Mouse (Mus musculus) thymus, adult 2 months (tissue): ENCODE results near the gene Zw10.

Experiments
- CTCF ChIP-seq: fragments of 200-500 bp; IDR thresholded peaks from 2 replicates; pipeline ENCODE4 v1.5.1; 2012; ENCODE audit warnings: mild to moderate bottlenecking, control low read depth, low read length, moderate library complexity, borderline replicate concordance; ENCODE audit not compliant: control insufficient read depth, poor library complexity, insufficient read depth; ENCODE audit errors: extremely low read depth
- POLR2A ChIP-seq: fragments of 200-500 bp; IDR thresholded peaks from 2 replicates; pipeline ENCODE4 v1.6.1; 2012; ENCODE audit warnings: mild to moderate bottlenecking, low read length, control low read depth, moderate library complexity; ENCODE audit not compliant: control insufficient read depth, poor library complexity, insufficient read depth; ENCODE audit errors: extremely low read depth

GRCm38 (mm10) chr9:49081107-49081506 is 25.7 kb downstream of the Zw10 start, which contains the start of gene Tmprss5:
- TF ChIP-seq CTCF (no peak), POLR2A (no peak)
